14 mouse cellular contexts compared by ENCODE assay signal in the genomic region with DNA sequence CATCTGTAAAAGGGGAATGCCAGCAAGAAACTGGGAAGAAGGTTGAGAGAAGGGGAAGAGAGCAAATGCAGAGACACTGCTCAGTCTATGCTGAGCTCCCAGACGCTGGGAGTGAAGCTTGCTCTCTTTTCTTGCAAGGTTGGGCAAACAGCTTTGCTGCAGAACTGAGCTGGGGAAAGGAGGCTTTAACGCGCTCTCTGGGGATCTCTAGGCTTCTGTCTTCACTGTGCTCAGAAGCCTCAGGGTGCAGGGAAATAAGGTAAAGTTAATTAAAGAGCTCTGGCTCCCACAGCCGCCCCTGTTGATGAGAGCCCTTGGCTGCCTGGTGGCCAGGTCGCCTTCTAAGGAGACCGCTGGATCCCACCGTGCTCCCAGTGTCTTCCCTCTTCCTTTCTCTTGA. TPM values are rescaled to one million over a fixed set of nuclear protein-coding genes. Genes with fewer than 3 reads are reported as not detected.
"Had no signal": no experiment of that assay in that cellular context is flagged by ENCODE, and none has a peak within 500 bp of the region (broad histone marks: within the 10 kb centered on the region; RNA-seq: fewer than 3 reads in every experiment).

No protein-coding gene starts in this region.

- H3K27me3 ChIP-seq: liver, embryonic 15.5 days had no signal

- ATAC-seq: intestine, embryonic 16.5 days; lung, postnatal 0 days had no signal

- H3K27ac ChIP-seq: limb, embryonic 10.5 days; liver, embryonic 15.5 days; stomach, postnatal 0 days had no signal

- H3K9me3 ChIP-seq: limb, embryonic 10.5 days; liver, embryonic 15.5 days had no signal

- H3K4me3 ChIP-seq: limb, embryonic 10.5 days; liver, embryonic 15.5 days had no signal

- H3K4me2 ChIP-seq: liver, embryonic 11.5 days; liver, embryonic 15.5 days had no signal

- H3K36me3 ChIP-seq: limb, embryonic 10.5 days; liver, embryonic 15.5 days had no signal

- DNase-seq: kidney, adult 2 months; kidney, postnatal 25 days; layer of hippocampus, adult 9-11 months; lung, adult 2 months; lung, postnatal 36 days; right cerebral cortex, adult 18-20 months; thymus, postnatal 4 days had no signal

- H3K4me1 ChIP-seq: liver, embryonic 15.5 days had no signal

- H3K9ac ChIP-seq: liver, embryonic 15.5 days had no signal

RNA-seq across cellular contexts. Expression of a gene that starts 17.7 kb away (rescaled TPM):
- total RNA-seq: megakaryocyte progenitor cell, adult 5-6 weeks had no signal
- polyA plus RNA-seq: kidney, adult 2 months; lung, adult 2 months; lung, postnatal 0 days had no signal
